Mouse (Mus musculus): ENCODE measurements around the gene Sertad3.
A peak's percentile ranks its signal among the peaks of the same experiment; 100 is the strongest.

The Sertad3 gene

GRCm38 (mm10) chr7:27473156-27473834 is at the start of gene Sertad3:
Gene Sertad3 (plus strand): TSS chr7:27473768.
- peak; percentile 96 to 98 for DNase-seq (ENCODE audit: low spot score in 2 of 2)

GRCm38 (mm10) chr7:27427387-27427786 is 46.2 kb upstream of the Sertad3 start:
- DNase-seq (ENCODE audit: low spot score in 2 of 2), result no peak

DNA sequence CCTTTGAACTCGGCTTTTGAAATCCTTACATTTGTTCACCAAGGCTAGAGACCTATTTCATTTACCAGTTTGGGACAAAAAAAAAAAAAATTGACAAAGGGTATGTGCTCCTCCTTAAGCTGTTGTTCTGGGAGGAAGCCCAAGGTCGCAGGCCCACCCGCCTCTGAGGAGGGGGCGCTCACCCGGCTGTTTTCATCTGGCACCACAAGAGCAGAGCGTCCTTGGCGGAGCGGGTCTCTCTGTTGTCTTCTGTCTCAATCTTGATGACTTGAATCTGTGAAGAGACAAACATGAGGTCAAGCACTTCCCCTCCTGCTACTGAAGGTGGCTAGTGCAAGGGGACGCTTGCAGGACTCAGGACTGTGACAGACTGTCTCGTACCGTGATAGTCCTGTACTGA is 45.6 kb upstream of the Sertad3 start:
- DNase-seq (ENCODE audit: low spot score in 2 of 2), result no peak

DNA sequence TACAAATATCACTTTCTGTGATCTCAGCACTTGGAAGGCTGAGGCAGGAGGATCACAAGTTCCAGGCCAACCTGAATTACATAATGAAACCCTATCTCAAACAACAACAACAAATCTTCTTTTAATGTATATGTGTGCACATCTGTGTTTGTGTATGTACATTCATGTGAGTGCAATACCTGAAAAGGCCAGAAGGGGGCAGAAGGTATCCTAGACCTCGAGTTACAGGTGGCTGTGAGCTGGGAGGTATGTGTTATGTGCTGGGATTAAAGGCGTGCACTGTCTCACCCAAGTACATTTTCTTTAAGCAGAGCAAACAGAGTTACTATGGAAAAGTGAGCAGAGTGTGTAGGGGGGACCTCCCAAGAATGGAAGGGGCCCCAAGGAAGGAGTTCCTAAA is 44.4 kb upstream of the Sertad3 start:
- DNase-seq (ENCODE audit: low spot score in 2 of 2), result no peak

- no peak for DNase-seq (ENCODE audit: low spot score in 2 of 2)
Measured at GRCm38 (mm10) chr7:27433349-27433748, 40.2 kb upstream of the Sertad3 start.

- DNase-seq (ENCODE audit: low spot score in 2 of 2), result no peak
Measured at GRCm38 (mm10) chr7:27433794-27434193, 39.8 kb upstream of the Sertad3 start.

GRCm38 (mm10) chr7:27437544-27437943 is 36.0 kb upstream of the Sertad3 start:
- DNase-seq (ENCODE audit: low spot score in 2 of 2), result no peak

DNA sequence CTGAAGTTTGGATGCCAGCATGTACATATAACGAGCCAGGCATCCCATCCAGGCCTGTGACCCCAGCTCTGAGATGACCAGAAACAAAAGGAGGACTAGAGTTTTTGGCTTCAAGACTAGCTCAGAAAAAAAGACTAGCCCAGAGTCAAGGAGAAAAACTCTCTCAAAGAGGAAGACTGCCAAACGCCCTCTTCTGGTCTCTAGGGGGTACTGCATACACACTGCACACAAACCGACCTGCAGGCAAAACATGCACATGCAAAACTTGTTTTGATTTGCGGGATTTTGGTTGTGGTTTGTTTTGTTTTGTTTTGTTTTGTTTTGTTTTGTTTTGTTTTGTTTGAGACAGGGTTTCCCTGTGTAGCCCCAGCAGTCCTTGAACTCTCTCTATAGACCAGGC is 33.6 kb upstream of the Sertad3 start:
- DNase-seq (ENCODE audit: low spot score in 2 of 2), result no peak

DNA sequence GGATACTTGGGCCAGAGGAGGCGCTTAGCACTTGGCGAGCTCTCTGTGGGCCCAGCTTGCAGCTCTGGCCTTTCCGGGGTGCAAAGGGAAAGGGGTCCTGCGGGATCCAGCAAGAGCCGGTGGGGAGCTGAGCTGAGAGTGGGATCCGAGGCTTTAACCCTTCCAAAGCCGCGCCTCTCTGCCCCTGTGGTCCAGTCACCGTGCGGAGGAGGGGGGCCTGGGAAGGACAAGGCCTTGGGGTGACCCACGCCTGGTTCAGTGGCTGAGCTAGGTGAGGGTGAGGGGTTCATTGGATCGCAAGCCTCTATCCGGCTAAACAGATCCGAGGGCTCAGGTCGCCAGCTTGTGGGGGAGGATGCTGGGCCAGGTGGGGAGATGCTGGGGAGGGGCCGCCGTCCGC is 27.5 kb upstream of the Sertad3 start:
- peak in 1 of 2 experiments; percentile 31 for DNase-seq (ENCODE audit: low spot score in 2 of 2)

- peak; percentile 73 to 81 for DNase-seq (ENCODE audit: low spot score in 2 of 2)
Measured at GRCm38 (mm10) chr7:27446521-27447418, 26.8 kb upstream of the Sertad3 start.

DNA sequence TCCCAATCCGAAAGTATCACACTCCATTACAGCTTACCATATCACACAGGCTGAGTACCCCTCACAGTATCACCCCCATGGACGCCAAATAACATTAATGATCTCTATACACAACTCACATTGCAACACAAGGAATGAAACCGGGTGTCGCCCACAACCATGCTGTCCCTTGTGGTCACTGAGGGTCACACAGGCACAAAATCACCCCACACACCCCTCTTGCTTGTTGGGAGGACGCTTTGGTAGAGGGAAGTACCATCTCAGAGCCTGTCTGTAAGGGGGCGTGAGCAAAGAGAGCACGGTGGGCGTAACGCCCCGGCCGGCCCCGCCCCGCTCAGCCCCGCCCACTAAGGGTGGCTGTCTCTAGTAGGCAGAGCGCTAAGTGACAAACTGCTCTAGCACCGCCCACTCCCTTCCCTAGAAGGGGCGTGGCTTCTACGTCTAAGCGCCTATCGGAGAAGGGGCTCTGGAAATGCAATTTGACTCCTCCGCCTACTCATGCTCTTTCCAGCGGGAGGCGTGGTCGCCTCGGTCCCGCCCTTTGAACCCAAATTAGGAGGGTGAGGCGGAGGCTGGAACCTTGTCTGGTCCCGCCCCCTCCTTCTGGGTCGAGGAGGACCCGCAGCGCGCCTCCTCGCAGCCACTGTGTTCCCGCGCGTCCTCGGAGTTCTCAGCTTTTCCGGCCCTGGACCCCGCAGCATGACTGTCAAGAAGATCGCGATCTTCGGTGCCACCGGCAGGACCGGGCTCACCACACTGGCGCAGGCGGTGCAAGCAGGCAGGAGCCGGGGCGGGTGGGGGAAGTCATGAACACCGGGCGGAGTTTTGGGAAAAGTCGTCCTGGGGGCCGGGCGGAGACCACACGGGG is 25.9 kb upstream of the Sertad3 start, which contains the start of the genes Sptbn4 and Blvrb:
TSS of gene Sptbn4 (minus strand) at position 268 of the 868 bp plus-strand sequence.
TSS of gene Blvrb (plus strand) at position 560 of the 868 bp plus-strand sequence.
- peak; percentile 98 to 99 for DNase-seq (ENCODE audit: low spot score in 2 of 2)

GRCm38 (mm10) chr7:27448421-27449206 is 25.0 kb upstream of the Sertad3 start:
- DNase-seq (ENCODE audit: low spot score in 2 of 2), result peak; percentile 36 to 37

DNA sequence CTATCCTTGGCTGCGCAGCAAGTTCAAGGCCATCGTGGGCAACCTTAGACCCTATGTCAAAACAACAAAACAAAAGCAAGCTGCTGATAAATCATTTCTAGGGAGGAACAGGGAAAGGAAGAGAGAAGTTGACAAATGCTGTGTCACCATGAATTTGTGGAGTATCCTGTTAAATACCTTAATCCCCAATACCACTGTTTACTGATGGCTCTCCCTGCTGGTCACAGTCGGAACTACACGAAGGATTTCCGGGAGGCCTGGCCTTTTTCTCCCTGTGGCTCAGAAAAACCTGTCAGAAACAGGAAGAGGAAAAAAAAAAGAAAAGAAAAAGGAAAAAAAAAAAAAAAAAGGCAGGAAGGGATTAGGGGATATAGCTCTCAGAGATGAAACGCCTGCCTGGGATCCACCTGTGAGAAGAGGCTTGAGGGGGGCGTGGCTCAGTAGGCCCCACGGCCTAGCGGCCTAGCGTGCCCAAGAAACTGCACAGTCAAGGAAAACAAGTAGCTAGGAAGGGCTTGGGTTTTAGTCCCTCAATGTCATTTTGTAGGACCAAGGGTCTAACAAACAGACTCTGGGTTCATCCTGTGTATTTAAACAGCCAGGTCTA is 24.2 kb upstream of the Sertad3 start:
- peak in 1 of 2 experiments; percentile 57 for DNase-seq (ENCODE audit: low spot score in 2 of 2)

DNA sequence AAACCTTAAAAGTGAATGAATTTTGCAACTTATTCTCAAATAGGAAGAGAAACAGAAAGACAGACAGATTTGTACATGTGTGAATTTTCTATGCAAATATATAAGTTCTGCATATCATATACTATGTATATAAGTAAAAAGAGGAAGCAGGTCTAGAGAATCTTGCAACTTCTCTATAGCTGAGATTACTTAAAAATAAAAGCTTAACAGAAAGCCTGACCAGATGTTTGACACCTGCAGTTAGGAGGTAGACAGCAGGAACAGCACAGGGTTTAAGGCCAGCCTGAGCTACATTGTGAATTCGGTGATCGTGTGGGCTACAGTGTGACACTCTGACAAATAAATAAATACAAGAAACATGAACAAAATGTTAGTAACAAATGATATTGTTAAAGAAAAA is 22.2 kb upstream of the Sertad3 start:
- DNase-seq (ENCODE audit: low spot score in 2 of 2), result no peak

DNA sequence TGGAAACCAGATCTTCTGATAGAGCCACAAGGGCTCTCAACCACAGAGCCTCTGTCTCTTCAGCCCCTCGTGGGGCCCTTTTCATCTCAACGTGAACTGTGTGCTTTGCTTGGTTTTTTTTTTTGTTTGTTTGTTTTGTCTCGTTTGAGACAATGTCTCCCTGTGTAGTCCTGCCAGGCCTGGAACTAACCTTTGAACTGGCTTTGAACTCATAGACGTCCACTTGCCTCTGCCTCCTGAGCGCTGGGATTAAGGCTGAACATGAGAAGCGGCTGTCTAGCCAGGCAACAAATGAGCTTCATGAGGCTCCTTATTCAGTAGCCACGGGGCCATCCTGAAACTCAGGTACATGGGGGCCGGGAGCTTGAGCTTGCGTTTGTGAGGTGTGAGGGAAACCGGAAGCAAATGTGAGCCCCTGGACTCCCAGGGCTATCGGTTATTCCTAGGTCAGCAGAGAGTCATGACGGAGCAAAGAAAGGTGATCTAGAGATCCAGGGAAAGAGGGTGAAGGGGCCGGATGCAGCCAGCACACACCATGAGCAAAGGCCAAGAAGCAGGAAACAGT is 21.3 kb upstream of the Sertad3 start:
- DNase-seq (ENCODE audit: low spot score in 2 of 2), result no peak

DNA sequence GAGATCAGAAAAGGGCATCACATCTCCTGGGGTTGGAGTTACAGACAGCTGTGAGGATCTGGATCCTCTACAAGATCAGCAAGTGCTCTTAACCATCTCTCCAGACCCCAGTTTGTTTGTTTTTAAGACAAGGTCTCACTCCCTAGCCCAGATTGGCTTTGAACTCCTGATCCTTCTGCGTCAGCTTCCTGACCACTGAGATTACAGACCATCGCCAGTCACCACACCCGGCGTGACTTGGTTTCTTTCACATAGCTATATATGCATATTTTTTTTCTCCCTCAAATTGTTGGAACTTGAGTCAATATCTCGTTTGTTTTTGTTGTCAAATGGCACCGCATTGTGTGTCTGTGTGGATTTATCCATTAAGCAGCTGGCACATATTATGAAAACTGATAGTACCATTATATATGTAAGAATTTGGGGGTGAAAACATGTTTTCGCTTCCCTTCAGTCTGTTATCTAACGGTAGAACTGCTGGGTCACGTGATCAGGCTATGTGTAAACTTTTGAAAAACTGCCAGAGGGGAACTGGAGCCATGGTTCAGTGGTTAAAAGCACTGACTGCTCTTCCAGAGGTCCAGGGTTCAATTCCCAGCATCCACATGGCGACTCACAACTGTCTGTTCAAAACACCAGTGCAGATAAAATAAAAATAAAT is 19.0 kb upstream of the Sertad3 start:
- DNase-seq (ENCODE audit: low spot score in 2 of 2), result no peak

- DNase-seq (ENCODE audit: low spot score in 2 of 2), result no peak
Measured at GRCm38 (mm10) chr7:27455273-27455672, 18.3 kb upstream of the Sertad3 start.

DNA sequence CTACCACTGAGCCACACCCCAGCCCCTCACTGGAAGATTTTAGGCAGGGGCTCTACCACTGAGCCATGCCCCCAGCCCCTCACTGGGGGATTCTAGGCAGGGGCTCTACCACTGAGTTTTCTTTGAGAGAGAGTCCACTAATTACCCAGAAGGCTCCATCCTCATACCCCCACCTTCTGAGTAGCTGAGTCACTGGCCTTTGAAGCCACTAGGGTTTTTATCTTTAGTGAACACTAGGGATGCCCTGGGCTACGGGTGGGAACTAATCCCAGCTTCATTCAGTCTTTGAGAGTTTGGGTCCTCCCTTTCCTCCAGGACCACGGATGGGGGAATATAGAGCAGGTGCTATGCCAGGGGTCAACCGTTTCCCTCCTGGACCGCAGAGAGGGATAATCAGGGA is 15.0 kb upstream of the Sertad3 start:
- no peak for DNase-seq (ENCODE audit: low spot score in 2 of 2)

DNA sequence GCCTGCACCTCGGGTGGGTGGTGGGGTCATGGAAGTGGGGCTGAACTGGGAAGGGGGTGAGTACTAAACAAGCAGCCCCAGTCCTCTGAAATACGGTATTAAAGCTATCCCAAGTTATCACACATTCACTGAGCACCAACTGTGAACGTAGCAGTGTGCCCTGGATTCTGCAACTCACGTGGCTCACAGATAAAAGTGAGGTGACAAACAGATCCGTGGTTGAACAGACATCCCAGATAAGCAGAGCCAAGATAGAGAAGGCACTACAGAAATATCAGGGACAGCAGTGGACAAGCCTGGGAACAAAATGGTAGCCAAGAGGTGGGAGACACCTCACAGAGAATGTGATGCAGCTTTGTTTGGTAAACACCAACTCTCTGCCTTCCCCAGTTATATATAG is 13.9 kb upstream of the Sertad3 start:
- DNase-seq (ENCODE audit: low spot score in 2 of 2), result no peak

- no peak for DNase-seq (ENCODE audit: low spot score in 2 of 2)
Measured at GRCm38 (mm10) chr7:27460477-27460876, 13.1 kb upstream of the Sertad3 start.
